Mouse (Mus musculus): ENCODE data around the gene Slc12a5. TPM values are rescaled to one million over a fixed set of nuclear protein-coding genes. Genes with fewer than 3 reads are reported as not detected.

Gene Slc12a5
- polyA plus RNA-seq, 1 experiment from 2014 or later, result 1.1 TPM

DNA sequence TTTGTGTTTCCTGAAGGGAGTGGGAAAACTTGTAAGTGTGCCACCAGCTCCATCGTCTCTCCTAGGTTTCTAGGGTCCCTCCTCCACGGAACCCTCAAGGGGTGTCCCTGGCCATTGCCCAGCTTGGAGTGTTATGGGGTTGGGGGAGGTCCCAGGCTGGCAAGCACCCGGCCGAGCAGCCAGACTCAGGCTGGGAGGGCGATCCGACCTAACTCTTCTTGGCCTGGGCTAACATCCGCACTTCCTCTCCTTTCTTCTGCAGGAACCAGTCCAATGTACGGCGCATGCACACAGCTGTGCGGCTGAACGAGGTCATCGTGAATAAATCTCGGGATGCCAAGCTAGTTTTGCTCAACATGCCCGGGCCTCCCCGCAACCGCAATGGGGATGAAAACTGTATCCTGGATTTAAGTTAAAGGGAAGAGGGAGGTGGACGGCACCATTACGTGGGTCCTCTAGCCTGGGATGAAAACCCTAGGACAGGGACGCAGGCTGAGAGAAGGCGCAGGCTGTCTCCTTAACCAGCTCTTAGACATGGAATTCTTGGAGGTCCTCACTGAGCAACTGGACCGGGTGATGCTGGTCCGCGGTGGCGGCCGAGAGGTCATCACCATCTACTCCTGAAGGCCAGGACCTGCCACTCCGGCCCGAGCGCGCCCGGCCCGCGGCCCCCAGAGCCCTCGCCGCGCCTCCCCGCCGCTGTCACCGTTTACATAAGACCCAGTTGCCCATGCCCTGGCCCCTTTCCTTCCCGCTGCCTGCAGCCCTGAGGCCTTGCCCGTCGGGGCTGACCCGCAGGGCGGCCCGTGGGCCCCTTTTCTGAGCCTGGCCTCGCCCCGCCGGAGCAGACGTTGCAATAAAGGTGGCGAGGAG is 36.5 kb downstream of the Slc12a5 start:
- ATAC-seq (ENCODE audit: low read depth) (0 out of 2 replicates have a peak, but pooled peaks have one; percentile 9), DNase-seq (ENCODE audit: low spot score) (peak; percentile 14)
- Histone ChIP-seq H3K9ac (ENCODE audit: low read depth, low read length) (peak overlapping the region; percentile 56), H3K9me3 (ENCODE audit: control insufficient read depth, low read length) (no peaks in the 10 kb centered on the region), H3K4me3 (ENCODE audit: low read depth, low read length) (peak overlapping the region; percentile 39), H3K27me3 (replicated peaks; ENCODE audit: control insufficient read depth, insufficient read depth, low read length) (peaks cover 42% of the 10 kb centered on the region), H3K36me3 (ENCODE audit: control insufficient read depth, insufficient read depth, low read length) (peaks cover 34% of the 10 kb centered on the region), H3K4me2 (ENCODE audit: low read depth, low read length) (peak overlapping the region; percentile 72), H3K27ac (replicated peaks; ENCODE audit: low read depth, low read length) (no peak overlapping the region), H3K4me1 (ENCODE audit: control insufficient read depth, insufficient read depth, low read length) (peaks cover 6% of the 10 kb centered on the region; the same call in 1 of the 2 replicates)
- 9% methylated on average over 42 of the region's 49 CpGs for WGBS

- DNase-seq (ENCODE audit: low spot score), result peak; percentile 29
Measured at GRCm38 (mm10) chr2:164997721-164998428, 37.3 kb downstream of the Slc12a5 start.

DNA sequence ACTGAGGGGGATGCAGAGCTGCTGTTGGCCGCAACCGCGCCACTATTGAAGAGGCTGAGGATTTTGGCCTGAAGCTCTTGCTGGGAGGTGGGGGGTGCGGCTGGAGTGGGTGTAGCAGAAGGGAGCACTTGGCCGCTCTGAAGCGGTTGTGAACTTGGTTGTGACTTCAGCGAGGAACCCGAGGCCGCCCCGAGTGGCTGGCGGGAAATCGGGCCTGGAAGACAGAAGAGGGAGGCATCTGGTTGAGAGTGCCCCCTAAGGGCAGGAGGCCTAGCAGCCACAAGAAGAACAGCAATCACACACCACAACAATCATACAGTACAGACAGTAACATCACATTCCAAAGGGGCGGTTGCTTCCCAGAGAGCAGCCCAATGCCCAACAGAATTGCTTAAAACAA is 41.4 kb downstream of the Slc12a5 start:
- no peaks in the 10 kb centered on the region for H3K9me3 ChIP-seq (ENCODE audit: control insufficient read depth, low read length)
- ATAC-seq (ENCODE audit: low read depth) (no peak), DNase-seq (ENCODE audit: low spot score) (no peak)
- peaks cover 83% of the 10 kb centered on the region for H3K36me3 ChIP-seq (ENCODE audit: control insufficient read depth, insufficient read depth, low read length)
- no peak overlapping the region for H3K27ac ChIP-seq (replicated peaks; ENCODE audit: low read depth, low read length)
- peaks cover 23% of the 10 kb centered on the region for H3K27me3 ChIP-seq (replicated peaks; ENCODE audit: control insufficient read depth, insufficient read depth, low read length)
- peaks cover 6% of the 10 kb centered on the region; the same call in 1 of the 2 replicates for H3K4me1 ChIP-seq (ENCODE audit: control insufficient read depth, insufficient read depth, low read length)
- H3K4me2 ChIP-seq (ENCODE audit: low read depth, low read length), result no peak overlapping the region
- WGBS, result 92% methylated on average over 13 of the region's 13 CpGs
- no peak overlapping the region for H3K4me3 ChIP-seq (ENCODE audit: low read depth, low read length)
- H3K9ac ChIP-seq (ENCODE audit: low read depth, low read length), result no peak overlapping the region

More at GRCm38 (mm10) chr2:164997721-164998428, 37.3 kb downstream of the Slc12a5 start:
- Histone ChIP-seq H3K27ac (replicated peaks; ENCODE audit: low read depth, low read length) (no peak overlapping the region), H3K4me3 (ENCODE audit: low read depth, low read length) (peak overlapping the region; percentile 39), H3K4me2 (ENCODE audit: low read depth, low read length) (peak overlapping the region; percentile 72), H3K27me3 (replicated peaks; ENCODE audit: control insufficient read depth, insufficient read depth, low read length) (peaks cover 42% of the 10 kb centered on the region), H3K9me3 (ENCODE audit: control insufficient read depth, low read length) (no peaks in the 10 kb centered on the region), H3K36me3 (ENCODE audit: control insufficient read depth, insufficient read depth, low read length) (peaks cover 42% of the 10 kb centered on the region), H3K4me1 (ENCODE audit: control insufficient read depth, insufficient read depth, low read length) (peaks cover 6% of the 10 kb centered on the region; the same call in 1 of the 2 replicates), H3K9ac (ENCODE audit: low read depth, low read length) (peak overlapping the region; percentile 56)
- ATAC-seq (ENCODE audit: low read depth), result 0 out of 2 replicates have a peak, but pooled peaks have one; percentile 17
- WGBS, result 3% methylated on average over 27 of the region's 52 CpGs

GRCm38 (mm10) chr2:165003108-165003507 is 42.5 kb downstream of the Slc12a5 start:
- ATAC-seq (ENCODE audit: low read depth), result no peak
- Histone ChIP-seq H3K4me3 (ENCODE audit: low read depth, low read length) (no peak overlapping the region), H3K27me3 (replicated peaks; ENCODE audit: control insufficient read depth, insufficient read depth, low read length) (peaks cover 11% of the 10 kb centered on the region)

DNA sequence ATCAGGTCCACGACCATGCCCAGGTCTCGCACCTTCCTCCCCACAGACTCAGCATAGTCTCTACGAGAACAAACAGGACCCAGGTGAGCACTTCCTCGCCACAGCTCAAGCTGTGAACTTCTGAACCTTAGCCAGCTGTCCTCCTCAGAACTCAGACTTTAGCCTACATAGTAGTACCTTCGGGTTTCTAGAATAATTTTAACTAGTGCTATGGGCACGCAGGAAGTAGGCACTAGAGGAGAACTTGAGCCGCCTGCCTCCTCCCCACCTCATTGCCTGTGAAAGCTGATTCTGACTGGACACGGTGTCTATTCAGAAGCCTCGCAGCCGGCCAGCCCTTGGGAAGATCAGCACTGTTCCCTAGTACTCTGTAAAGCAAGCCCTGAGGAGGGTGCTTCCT is 43.6 kb downstream of the Slc12a5 start:
- WGBS, result 88% methylated on average over 10 of the region's 10 CpGs
- Histone ChIP-seq H3K27ac (replicated peaks; ENCODE audit: low read depth, low read length) (no peak overlapping the region), H3K9ac (ENCODE audit: low read depth, low read length) (no peak overlapping the region), H3K4me2 (ENCODE audit: low read depth, low read length) (no peak overlapping the region), H3K27me3 (replicated peaks; ENCODE audit: control insufficient read depth, insufficient read depth, low read length) (no peaks in the 10 kb centered on the region), H3K9me3 (ENCODE audit: control insufficient read depth, low read length) (no peaks in the 10 kb centered on the region), H3K36me3 (ENCODE audit: control insufficient read depth, insufficient read depth, low read length) (peaks cover 100% of the 10 kb centered on the region), H3K4me3 (ENCODE audit: low read depth, low read length) (no peak overlapping the region), H3K4me1 (ENCODE audit: control insufficient read depth, insufficient read depth, low read length) (no peaks in the 10 kb centered on the region)
- DNase-seq (ENCODE audit: low spot score) (no peak), ATAC-seq (ENCODE audit: low read depth) (no peak)

More at GRCm38 (mm10) chr2:165003108-165003507, 42.5 kb downstream of the Slc12a5 start:
- Histone ChIP-seq H3K36me3 (ENCODE audit: control insufficient read depth, insufficient read depth, low read length) (peaks cover 94% of the 10 kb centered on the region), H3K9me3 (ENCODE audit: control insufficient read depth, low read length) (no peaks in the 10 kb centered on the region), H3K27ac (replicated peaks; ENCODE audit: low read depth, low read length) (no peak overlapping the region), H3K9ac (ENCODE audit: low read depth, low read length) (no peak overlapping the region), H3K4me1 (ENCODE audit: control insufficient read depth, insufficient read depth, low read length) (peaks cover 3% of the 10 kb centered on the region; the same call in 1 of the 2 replicates), H3K4me2 (ENCODE audit: low read depth, low read length) (no peak overlapping the region)
- 85% methylated on average over 3 of the region's 3 CpGs for WGBS
- DNase-seq (ENCODE audit: low spot score), result no peak

DNA sequence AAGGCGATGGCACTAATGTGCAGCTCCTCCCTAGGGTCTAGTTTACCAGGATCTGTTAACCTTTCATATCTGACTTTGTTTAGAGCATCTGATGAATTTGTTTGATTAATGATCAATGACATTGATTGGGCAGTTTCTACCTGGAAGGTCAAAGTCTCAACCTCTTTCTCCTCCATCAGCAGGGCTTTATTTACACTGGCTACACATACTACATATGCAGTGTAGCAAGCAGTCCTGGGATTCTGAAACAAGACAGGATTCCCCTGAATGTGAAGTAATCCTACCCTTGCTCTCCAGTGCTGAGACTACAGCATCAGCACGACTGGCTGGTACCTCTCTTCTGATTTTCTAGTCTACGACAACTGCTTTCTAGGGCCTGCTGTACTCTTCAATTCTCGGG is 46.2 kb downstream of the Slc12a5 start:
- no peaks in the 10 kb centered on the region for H3K9me3 ChIP-seq (ENCODE audit: control insufficient read depth, low read length)
- DNase-seq (ENCODE audit: low spot score) (no peak), ATAC-seq (ENCODE audit: low read depth) (no peak)
- H3K27me3 ChIP-seq (replicated peaks; ENCODE audit: control insufficient read depth, insufficient read depth, low read length), result no peaks in the 10 kb centered on the region
- H3K9ac ChIP-seq (ENCODE audit: low read depth, low read length), result no peak overlapping the region
- H3K4me3 ChIP-seq (ENCODE audit: low read depth, low read length), result no peak overlapping the region
- no peak overlapping the region for H3K4me2 ChIP-seq (ENCODE audit: low read depth, low read length)
- no peaks in the 10 kb centered on the region for H3K4me1 ChIP-seq (ENCODE audit: control insufficient read depth, insufficient read depth, low read length)
- peaks cover 100% of the 10 kb centered on the region for H3K36me3 ChIP-seq (ENCODE audit: control insufficient read depth, insufficient read depth, low read length)
- 93% methylated on average over 4 of the region's 4 CpGs for WGBS
- H3K27ac ChIP-seq (replicated peaks; ENCODE audit: low read depth, low read length), result no peak overlapping the region

DNA sequence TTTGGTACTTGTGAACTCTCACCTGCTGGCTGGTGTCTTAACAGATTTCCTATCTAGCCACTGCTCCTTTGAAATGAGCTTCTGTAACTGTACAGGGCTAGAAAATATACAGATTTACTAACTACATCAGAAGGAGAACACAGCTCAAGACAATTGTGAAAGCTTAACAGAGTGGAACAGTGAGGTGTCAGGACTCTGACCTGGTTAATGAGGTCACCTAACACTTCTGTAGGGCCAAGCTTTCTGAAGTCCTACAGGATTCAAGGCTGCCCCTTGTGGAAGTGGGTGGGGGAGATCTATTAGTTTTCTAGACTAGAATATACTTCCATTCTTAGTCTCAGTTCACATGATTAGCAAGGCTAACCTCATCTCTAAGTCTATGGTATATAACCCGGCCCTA is 47.4 kb downstream of the Slc12a5 start:
- peaks cover 100% of the 10 kb centered on the region for H3K36me3 ChIP-seq (ENCODE audit: control insufficient read depth, insufficient read depth, low read length)
- DNase-seq (ENCODE audit: low spot score), result no peak
- 100% methylated on average over 1 of the region's 1 CpGs for WGBS

GRCm38 (mm10) chr2:165009161-165009560 is 48.6 kb downstream of the Slc12a5 start:
- Histone ChIP-seq H3K27me3 (replicated peaks; ENCODE audit: control insufficient read depth, insufficient read depth, low read length) (no peaks in the 10 kb centered on the region), H3K9ac (ENCODE audit: low read depth, low read length) (no peak overlapping the region), H3K9me3 (ENCODE audit: control insufficient read depth, low read length) (no peaks in the 10 kb centered on the region), H3K4me2 (ENCODE audit: low read depth, low read length) (no peak overlapping the region), H3K4me3 (ENCODE audit: low read depth, low read length) (no peak overlapping the region), H3K36me3 (ENCODE audit: control insufficient read depth, insufficient read depth, low read length) (peaks cover 93% of the 10 kb centered on the region), H3K4me1 (ENCODE audit: control insufficient read depth, insufficient read depth, low read length) (no peaks in the 10 kb centered on the region), H3K27ac (replicated peaks; ENCODE audit: low read depth, low read length) (no peak overlapping the region)
- 95% methylated on average over 14 of the region's 14 CpGs for WGBS
- ATAC-seq (ENCODE audit: low read depth) (no peak), DNase-seq (ENCODE audit: low spot score) (no peak)

More for the DNA sequence above, 47.4 kb downstream of the Slc12a5 start:
- Histone ChIP-seq H3K4me2 (ENCODE audit: low read depth, low read length) (no peak overlapping the region), H3K27me3 (replicated peaks; ENCODE audit: control insufficient read depth, insufficient read depth, low read length) (no peaks in the 10 kb centered on the region), H3K4me1 (ENCODE audit: control insufficient read depth, insufficient read depth, low read length) (no peaks in the 10 kb centered on the region), H3K9me3 (ENCODE audit: control insufficient read depth, low read length) (no peaks in the 10 kb centered on the region), H3K27ac (replicated peaks; ENCODE audit: low read depth, low read length) (no peak overlapping the region), H3K9ac (ENCODE audit: low read depth, low read length) (no peak overlapping the region), H3K4me3 (ENCODE audit: low read depth, low read length) (no peak overlapping the region)
- ATAC-seq (ENCODE audit: low read depth), result no peak

Data from embryonic facial prominence, embryonic 14.5 days (tissue).